Mouse (Mus musculus) liver, embryonic 15.5 days (tissue): ENCODE data around the gene Ptdss2. TPM values are rescaled to one million over a fixed set of nuclear protein-coding genes. Genes with fewer than 3 reads are reported as not detected.
A peak's percentile ranks its signal among the peaks of the same experiment; 100 is the strongest.

Source experiments
- ATAC-seq: fragments of 200-750 bp; cut with Nextera tagmentation; 2 replicates; pipeline ENCODE4 v1.8.0; 2017; ENCODE audit warnings: moderate number of reproducible peaks, mild to moderate bottlenecking, moderate library complexity; ENCODE audit not compliant: insufficient read depth
- H3K27ac ChIP-seq: fragments of 300-500 bp; sonication (generic); replicated peaks from 2 replicates; pipeline ENCODE4 v1.5.1; 2015; ENCODE audit warnings: mild to moderate bottlenecking, inconsistent platforms
- H3K27me3 ChIP-seq: fragments of 300-500 bp; sonication (generic); 2 replicates; pipeline ENCODE4 v1.6.1; 2015; ENCODE audit warnings: mild to moderate bottlenecking, inconsistent platforms
- H3K36me3 ChIP-seq: fragments of 300-500 bp; sonication (generic); replicated peaks from 2 replicates; pipeline ENCODE4 v1.6.1; 2015; ENCODE audit warnings: moderate library complexity, mild to moderate bottlenecking, inconsistent platforms
- H3K4me1 ChIP-seq: fragments of 300-500 bp; sonication (generic); replicated peaks from 2 replicates; pipeline ENCODE4 v1.6.1; 2015; ENCODE audit warnings: inconsistent platforms
- H3K4me2 ChIP-seq: fragments of 300-500 bp; sonication (generic); 2 replicates; pipeline ENCODE4 v1.6.1; 2015; ENCODE audit warnings: moderate library complexity, mild to moderate bottlenecking, inconsistent platforms
- H3K4me3 ChIP-seq: fragments of 300-500 bp; sonication (generic); replicated peaks from 2 replicates; pipeline ENCODE4 v1.5.1; 2015; ENCODE audit warnings: mild to moderate bottlenecking, inconsistent platforms
- H3K9ac ChIP-seq: fragments of 300-500 bp; sonication (generic); 2 replicates; pipeline ENCODE4 v1.6.1; 2015; ENCODE audit warnings: moderate library complexity, mild to moderate bottlenecking, inconsistent platforms
- H3K9me3 ChIP-seq: fragments of 300-500 bp; sonication (generic); replicated peaks from 2 replicates; pipeline ENCODE4 v1.6.1; 2016; ENCODE audit warnings: inconsistent platforms
- WGBS: fragments of 180-500 bp; shearing (Covaris S2); methylation state at CpG from one replicate; pipeline ENCODE4 v1.1.7; 2015; ENCODE audit warnings: mixed read lengths; ENCODE audit not compliant: insufficient replicate concordance; 5-methylcytosine and 5-hydroxymethylcytosine counted together
- polyA plus RNA-seq: library from polyadenylated mRNA; unstranded; fragments of >200 nt; fragmentation: Nextera tagmentation; extraction: Ambion mirVana; gene quantifications from 2 replicates; pipeline ENCODE4 v1.2.1, GENCODE M21; 2015

Gene Ptdss2
- polyA plus RNA-seq = 138 and 140 TPM in 2 replicates

DNA sequence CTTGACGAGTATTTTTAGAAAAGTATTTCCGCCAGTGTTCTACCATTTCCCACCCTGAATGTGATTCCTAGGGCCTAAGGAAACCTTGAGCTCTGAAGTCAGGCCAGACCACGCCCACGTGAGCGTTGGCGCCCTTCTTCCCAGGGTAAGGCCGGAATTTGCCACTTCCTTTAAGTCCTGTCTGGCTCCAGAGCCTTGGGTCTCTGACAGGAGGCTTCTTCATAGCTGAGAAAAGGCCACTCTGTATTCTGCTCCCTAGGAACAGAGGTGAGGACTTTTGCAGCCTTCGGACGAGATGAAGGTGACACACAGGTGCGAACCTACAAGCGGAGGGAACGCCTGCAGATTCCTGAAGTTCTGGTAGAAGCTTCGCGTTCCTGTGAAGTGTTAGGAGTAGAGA, at the start of gene Ptdss2:
Ptdss2 (plus strand) TSS at position 138 of the 400 bp plus-strand sequence.
- H3K27ac ChIP-seq = peak within 1 kb of the TSS; percentile 96
- peak within 1 kb of the TSS; percentile 71 for H3K4me3 ChIP-seq
- H3K4me1 ChIP-seq = peaks cover 93% of the 10 kb centered on the region
- no peaks in the 10 kb centered on the region for H3K36me3 ChIP-seq
- ATAC-seq = no peak
- no peaks in the 10 kb centered on the region for H3K9me3 ChIP-seq
- WGBS = 28% methylated on average over 14 of the region's 14 CpGs
- 0 out of 2 replicates have a peak, but pooled peaks cover 4% of the 10 kb centered on the region for H3K27me3 ChIP-seq
- H3K4me2 ChIP-seq = peak within 1 kb of the TSS; percentile 89
- peak within 1 kb of the TSS; percentile 69 for H3K9ac ChIP-seq

DNA sequence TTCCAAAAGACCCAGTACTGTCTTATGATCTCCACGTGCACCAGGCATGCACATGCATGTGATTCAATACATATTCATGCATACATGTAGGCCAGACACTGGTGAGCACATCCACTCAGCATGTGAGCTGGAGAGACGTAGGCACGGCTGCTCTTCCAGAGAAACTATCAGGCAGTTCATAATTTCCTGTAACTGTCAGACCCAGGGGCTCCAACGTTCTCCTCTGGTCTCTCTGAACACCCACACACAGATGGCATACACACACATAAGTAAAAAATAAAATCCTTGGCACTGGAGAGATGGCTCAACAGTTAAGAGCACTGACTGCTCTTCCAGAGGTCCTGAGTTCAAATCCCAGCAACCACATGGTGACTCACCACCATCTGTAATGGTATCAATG, 48.4 kb upstream of the Ptdss2 start:
- no peaks in the 10 kb centered on the region for H3K9me3 ChIP-seq
- H3K36me3 ChIP-seq = no peaks in the 10 kb centered on the region
- H3K27me3 ChIP-seq = peaks cover 62% of the 10 kb centered on the region
- peaks cover 17% of the 10 kb centered on the region for H3K4me1 ChIP-seq
- no peak overlapping the region for H3K4me3 ChIP-seq
- no peak for ATAC-seq
- no peak overlapping the region for H3K9ac ChIP-seq
- H3K4me2 ChIP-seq = no peak overlapping the region
- no peak overlapping the region for H3K27ac ChIP-seq
- WGBS = 41% methylated on average over 4 of the region's 4 CpGs

DNA sequence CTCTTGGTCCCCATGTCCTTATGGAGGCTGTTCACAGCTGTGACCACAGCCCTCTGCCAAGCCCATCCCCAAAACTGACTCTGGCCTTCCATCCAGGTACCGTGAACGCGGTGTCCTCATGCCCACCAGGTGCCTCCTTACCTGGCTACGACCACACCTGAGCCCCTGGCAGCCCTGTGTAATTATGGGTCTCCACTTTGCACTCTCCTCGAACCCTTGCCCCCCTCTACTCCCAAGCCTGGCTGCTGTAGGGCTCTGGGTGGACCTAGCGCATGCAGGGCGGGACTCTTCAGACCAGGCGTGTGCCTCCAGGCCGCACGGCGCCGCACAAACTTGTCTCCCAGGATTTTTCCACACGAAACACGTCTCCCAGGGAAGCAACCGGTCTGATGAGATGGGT, 44.3 kb upstream of the Ptdss2 start, which contains the start of gene Pkp3:
Pkp3 (plus strand) TSS at position 378 of the 400 bp plus-strand sequence.
- H3K27me3 ChIP-seq = peaks cover 49% of the 10 kb centered on the region; the same call in 1 of the 2 replicates
- H3K36me3 ChIP-seq = no peaks in the 10 kb centered on the region
- WGBS = 79% methylated on average over 15 of the region's 15 CpGs
- no peak within 1 kb of the TSS for H3K4me3 ChIP-seq
- no peaks in the 10 kb centered on the region for H3K4me1 ChIP-seq
- no peaks in the 10 kb centered on the region for H3K9me3 ChIP-seq
- ATAC-seq = no peak
- no peak within 1 kb of the TSS for H3K27ac ChIP-seq
- H3K9ac ChIP-seq = no peak within 1 kb of the TSS
- no peak within 1 kb of the TSS for H3K4me2 ChIP-seq

DNA sequence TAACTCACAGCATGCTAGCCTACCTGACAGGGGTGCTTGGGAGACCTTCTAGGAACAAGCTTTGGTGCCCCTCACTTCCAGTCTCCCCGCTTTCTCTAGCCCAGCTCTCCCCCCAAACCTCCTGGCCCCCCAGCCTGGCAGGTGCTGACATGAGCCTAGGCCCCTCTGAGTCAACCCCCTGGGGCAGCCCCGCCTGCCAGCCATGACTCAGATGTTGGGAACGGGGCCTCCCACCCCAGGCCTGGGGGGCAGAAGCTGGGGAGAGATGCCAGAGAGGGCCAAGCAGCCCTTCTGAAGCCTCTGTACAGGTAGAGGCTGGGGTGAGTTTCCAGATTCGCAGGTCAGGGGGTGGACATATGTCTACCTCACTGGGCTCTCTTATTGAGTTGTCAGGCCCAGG, 43.3 kb upstream of the Ptdss2 start:
- H3K9ac ChIP-seq = no peak overlapping the region
- no peak overlapping the region for H3K4me3 ChIP-seq
- no peak for ATAC-seq
- H3K27ac ChIP-seq = no peak overlapping the region
- no peaks in the 10 kb centered on the region for H3K36me3 ChIP-seq
- H3K27me3 ChIP-seq = peaks cover 45% of the 10 kb centered on the region; the same call in 1 of the 2 replicates
- H3K4me2 ChIP-seq = no peak overlapping the region
- WGBS = 72% methylated on average over 4 of the region's 4 CpGs
- no peaks in the 10 kb centered on the region for H3K4me1 ChIP-seq
- H3K9me3 ChIP-seq = no peaks in the 10 kb centered on the region

DNA sequence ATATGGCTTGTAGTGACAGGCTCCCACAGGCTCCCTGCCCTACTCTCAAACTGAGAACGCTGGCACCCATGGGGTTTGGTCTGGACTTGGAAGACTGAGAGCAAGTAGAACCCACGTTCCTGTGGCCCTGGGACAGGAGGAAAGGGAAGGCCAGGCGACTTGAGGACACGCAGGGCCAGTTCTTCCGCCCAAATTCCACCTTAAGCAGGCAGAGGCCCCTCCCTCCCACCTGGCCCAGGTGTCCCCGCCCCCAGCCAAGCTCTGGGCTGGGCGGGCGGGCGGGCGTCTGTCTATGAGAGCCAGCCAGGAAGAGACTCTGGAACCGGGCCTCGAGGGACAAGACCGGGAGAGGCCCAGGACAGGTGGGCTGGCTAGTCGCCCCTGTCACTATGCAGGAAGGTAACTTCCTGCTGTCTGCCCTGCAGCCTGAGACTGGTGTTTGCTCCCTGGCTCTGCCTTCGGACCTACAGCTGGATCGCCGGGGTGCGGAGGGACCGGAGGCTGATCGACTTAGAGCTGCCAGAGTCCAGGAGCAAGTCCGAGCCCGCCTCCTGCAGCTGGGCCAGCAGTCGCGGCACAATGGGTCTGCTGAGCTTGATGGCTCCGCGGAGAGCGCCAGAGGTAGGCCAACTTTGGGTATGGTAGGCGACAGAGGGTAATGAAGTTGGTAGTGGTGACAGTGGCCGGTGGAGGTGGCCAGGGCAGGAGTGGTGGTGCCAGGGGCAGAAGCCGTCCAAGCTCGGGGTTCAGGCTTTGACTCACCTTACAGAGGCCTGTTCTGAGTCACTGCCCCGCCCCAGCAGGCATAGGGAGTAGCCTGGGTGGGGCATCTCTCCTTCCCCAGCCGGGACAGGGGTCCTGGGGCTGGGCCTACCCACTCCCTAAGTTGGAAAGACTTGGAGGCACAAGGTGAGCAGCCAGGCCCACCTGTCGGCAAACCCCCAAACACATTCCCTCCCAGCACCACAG, 42.4 kb upstream of the Ptdss2 start:
- Histone ChIP-seq H3K4me1 (no peaks in the 10 kb centered on the region), H3K9ac (no peak overlapping the region), H3K4me2 (no peak overlapping the region), H3K4me3 (no peak overlapping the region), H3K9me3 (no peaks in the 10 kb centered on the region), H3K36me3 (no peaks in the 10 kb centered on the region), H3K27ac (no peak overlapping the region), H3K27me3 (peaks cover 45% of the 10 kb centered on the region; the same call in 1 of the 2 replicates)
- ATAC-seq = no peak
- WGBS = 44% methylated on average over 34 of the region's 34 CpGs

DNA sequence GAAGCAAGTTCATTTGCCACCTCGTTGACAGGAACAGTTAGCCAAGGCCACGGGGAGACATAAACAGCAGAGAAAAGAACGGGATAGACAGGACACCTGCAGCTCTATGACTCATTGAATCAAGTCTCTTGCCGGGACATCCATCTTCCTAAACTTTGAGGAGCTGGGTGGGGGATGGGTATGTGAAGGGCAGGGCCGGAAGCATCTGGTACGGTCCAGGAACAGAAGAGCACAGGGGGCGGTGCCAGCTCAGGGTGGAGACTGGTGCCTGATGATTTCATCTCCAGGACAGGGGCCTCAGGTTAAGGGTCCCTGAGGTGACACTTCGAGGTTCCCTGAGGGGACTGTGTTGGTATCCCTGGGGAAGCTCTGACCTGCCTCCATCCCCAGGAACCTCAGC, 34.3 kb upstream of the Ptdss2 start:
- Histone ChIP-seq H3K36me3 (no peaks in the 10 kb centered on the region; the same call in 1 of the 2 replicates), H3K4me1 (peaks cover 26% of the 10 kb centered on the region), H3K27me3 (peaks cover 53% of the 10 kb centered on the region), H3K9ac (no peak overlapping the region), H3K4me2 (peak overlapping the region; percentile 43; the same call in 1 of the 2 replicates), H3K4me3 (no peak overlapping the region), H3K27ac (no peak overlapping the region), H3K9me3 (no peaks in the 10 kb centered on the region)
- no peak for ATAC-seq
- 17% methylated on average over 8 of the region's 8 CpGs for WGBS

DNA sequence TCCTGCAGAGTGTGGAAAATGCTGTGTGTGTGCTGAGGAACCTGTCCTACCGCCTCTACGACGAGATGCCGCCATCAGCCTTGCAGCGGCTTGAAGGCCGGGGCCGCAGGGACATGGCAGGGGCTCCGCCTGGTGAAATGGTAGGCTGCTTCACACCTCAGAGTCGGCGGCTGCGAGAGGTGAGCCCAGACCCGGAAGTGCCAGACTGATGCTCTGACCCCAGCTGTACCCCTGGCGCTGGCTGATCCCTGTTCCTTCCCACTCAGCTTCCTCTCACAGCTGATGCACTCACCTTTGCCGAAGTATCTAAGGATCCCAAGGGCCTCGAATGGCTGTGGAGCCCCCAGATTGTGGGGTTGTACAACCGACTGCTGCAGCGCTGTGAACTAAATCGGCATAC, 33.7 kb upstream of the Ptdss2 start:
- Histone ChIP-seq H3K36me3 (no peaks in the 10 kb centered on the region; the same call in 1 of the 2 replicates), H3K4me3 (no peak overlapping the region), H3K27me3 (peaks cover 53% of the 10 kb centered on the region), H3K27ac (no peak overlapping the region), H3K9ac (no peak overlapping the region), H3K9me3 (no peaks in the 10 kb centered on the region), H3K4me2 (peak overlapping the region; percentile 43), H3K4me1 (peaks cover 32% of the 10 kb centered on the region)
- ATAC-seq = no peak
- WGBS = 12% methylated on average over 18 of the region's 18 CpGs

- peaks cover 50% of the 10 kb centered on the region for H3K27me3 ChIP-seq
- H3K4me3 ChIP-seq = no peak overlapping the region
- peaks cover 46% of the 10 kb centered on the region for H3K4me1 ChIP-seq
- H3K27ac ChIP-seq = no peak overlapping the region
- H3K4me2 ChIP-seq = no peak overlapping the region
- no peak overlapping the region for H3K9ac ChIP-seq
- no peaks in the 10 kb centered on the region; the same call in 1 of the 2 replicates for H3K36me3 ChIP-seq
- ATAC-seq = no peak
- no peaks in the 10 kb centered on the region for H3K9me3 ChIP-seq
- WGBS = 50% methylated on average over 8 of the region's 8 CpGs
These were observed 32.0 kb upstream of the Ptdss2 start for GRCm38 (mm10) chr7:141090228-141090627.

GRCm38 (mm10) chr7:141092051-141092735, 30.0 kb upstream of the Ptdss2 start:
- H3K27me3 ChIP-seq = peaks cover 41% of the 10 kb centered on the region
- no peaks in the 10 kb centered on the region; the same call in 1 of the 2 replicates for H3K36me3 ChIP-seq
- peak; percentile 85 for ATAC-seq
- peak overlapping the region; percentile 62 for H3K4me2 ChIP-seq
- no peaks in the 10 kb centered on the region for H3K9me3 ChIP-seq
- peak overlapping the region; percentile 27; the same call in 1 of the 2 replicates for H3K4me3 ChIP-seq
- peaks cover 66% of the 10 kb centered on the region for H3K4me1 ChIP-seq
- H3K9ac ChIP-seq = 0 out of 2 replicates have a peak overlapping the region, but pooled peaks have one; percentile 31
- 19% methylated on average over 37 of the region's 37 CpGs for WGBS
- peak overlapping the region; percentile 58 for H3K27ac ChIP-seq

DNA sequence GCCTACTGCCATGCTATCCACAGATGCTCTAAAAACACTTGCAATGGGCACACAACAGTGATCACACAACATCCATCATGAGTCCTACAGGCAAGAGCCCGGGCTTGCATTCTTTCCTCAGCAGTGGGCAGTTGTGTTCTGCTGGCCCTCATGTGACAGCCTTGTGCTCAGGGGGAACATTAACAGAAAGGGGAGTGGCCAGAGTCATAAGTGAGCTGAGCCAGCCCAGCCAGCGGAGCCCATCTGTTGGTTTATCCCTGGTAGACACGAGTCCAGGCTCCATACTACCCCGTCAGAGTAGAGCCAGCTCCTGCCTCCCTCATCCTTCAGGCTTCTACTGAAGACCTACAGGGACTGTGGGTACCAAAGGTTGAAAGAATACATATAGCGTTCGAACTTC, 28.2 kb upstream of the Ptdss2 start:
- H3K9me3 ChIP-seq = no peaks in the 10 kb centered on the region
- peak; percentile 26 for ATAC-seq
- 75% methylated on average over 6 of the region's 6 CpGs for WGBS
- H3K4me3 ChIP-seq = peak overlapping the region; percentile 24; the same call in 1 of the 2 replicates
- peaks cover 29% of the 10 kb centered on the region for H3K27me3 ChIP-seq
- H3K4me2 ChIP-seq = peak overlapping the region; percentile 51; the same call in 1 of the 2 replicates
- peaks cover 57% of the 10 kb centered on the region for H3K4me1 ChIP-seq
- no peaks in the 10 kb centered on the region; the same call in 1 of the 2 replicates for H3K36me3 ChIP-seq
- no peak overlapping the region for H3K9ac ChIP-seq
- H3K27ac ChIP-seq = peak overlapping the region; percentile 86
